Mouse (Mus musculus) megakaryocyte, embryonic 14.5 days (primary cell): ENCODE results near the gene Gpc5. TPM values are rescaled to one million over a fixed set of nuclear protein-coding genes. Genes with fewer than 3 reads are reported as not detected.

Experiments
- H3K27me3 ChIP-seq: replicated peaks from 2 replicates; pipeline ENCODE3; 2012; ENCODE audit warnings: inconsistent platforms
- H3K36me3 ChIP-seq: replicated peaks from 2 replicates; pipeline ENCODE3; 2012; ENCODE audit warnings: low read length, inconsistent platforms, mixed read lengths
- H3K4me1 ChIP-seq: 2 replicates; pipeline ENCODE4 v1.6.1; 2012; ENCODE audit warnings: inconsistent platforms
- H3K4me3 ChIP-seq: replicated peaks from 2 replicates; pipeline ENCODE3; 2012; ENCODE audit warnings: moderate library complexity, mild to moderate bottlenecking, inconsistent platforms
- H3K9me3 ChIP-seq: 2 replicates; pipeline ENCODE4 v1.6.1; 2012; ENCODE audit warnings: inconsistent platforms
- FLI1 ChIP-seq: IDR thresholded peaks from 2 replicates; pipeline ENCODE4 v1.6.1; 2012; ENCODE audit warnings: low read length, inconsistent platforms, mixed read lengths
- GATA1 ChIP-seq: IDR thresholded peaks from 3 replicates; pipeline ENCODE4 v1.6.1; 2012; ENCODE audit warnings: mixed read lengths, low read length, inconsistent platforms, borderline replicate concordance
- polyA plus RNA-seq: library from polyadenylated mRNA; stranded (reverse); fragments of >175 nt; gene quantifications from 2 replicates; pipeline ENCODE4 v1.2.3, GENCODE M21; 2012; ENCODE audit warnings: low replicate concordance; ENCODE audit not compliant: insufficient read depth

Gpc5 gene
- polyA plus RNA-seq, 1 experiment: not detected

- Histone ChIP-seq H3K4me3 (no peak overlapping the region), H3K36me3 (no peaks in the 10 kb centered on the region), H3K9me3 (peaks cover 4% of the 10 kb centered on the region; the same call in 1 of the 2 replicates), H3K4me1 (no peaks in the 10 kb centered on the region), H3K27me3 (no peaks in the 10 kb centered on the region)
- TF ChIP-seq FLI1 (no peak), GATA1 (no peak)
Observed at GRCm38 (mm10) chr14:116348560-116348959, 1256.5 kb downstream of the Gpc5 start.

GRCm38 (mm10) chr14:116384602-116385001 lies 1292.6 kb downstream of the Gpc5 start:
- Histone ChIP-seq H3K36me3 (no peaks in the 10 kb centered on the region), H3K4me3 (no peak overlapping the region), H3K9me3 (no peaks in the 10 kb centered on the region), H3K27me3 (no peaks in the 10 kb centered on the region), H3K4me1 (no peaks in the 10 kb centered on the region)
- TF ChIP-seq GATA1 (no peak), FLI1 (no peak)

GRCm38 (mm10) chr14:116415511-116415910 lies 1323.5 kb downstream of the Gpc5 start:
- Histone ChIP-seq H3K9me3 (no peaks in the 10 kb centered on the region), H3K27me3 (no peaks in the 10 kb centered on the region), H3K36me3 (no peaks in the 10 kb centered on the region), H3K4me3 (no peak overlapping the region), H3K4me1 (no peaks in the 10 kb centered on the region)
- TF ChIP-seq GATA1: no peak
- no peak for TF ChIP-seq FLI1

- TF ChIP-seq FLI1: no peak
- no peak for TF ChIP-seq GATA1
- H3K4me1 ChIP-seq: no peaks in the 10 kb centered on the region
- H3K4me3 ChIP-seq: no peak overlapping the region
- no peaks in the 10 kb centered on the region for H3K27me3 ChIP-seq
- H3K36me3 ChIP-seq: no peaks in the 10 kb centered on the region
- H3K9me3 ChIP-seq: peaks cover 3% of the 10 kb centered on the region; the same call in 1 of the 2 replicates
Observed at GRCm38 (mm10) chr14:116448219-116448618, 1356.2 kb downstream of the Gpc5 start.

- Histone ChIP-seq H3K9me3 (no peaks in the 10 kb centered on the region; the same call in 1 of the 2 replicates), H3K4me3 (no peak overlapping the region), H3K27me3 (no peaks in the 10 kb centered on the region), H3K36me3 (no peaks in the 10 kb centered on the region), H3K4me1 (no peaks in the 10 kb centered on the region)
- TF ChIP-seq GATA1: no peak
- no peak for TF ChIP-seq FLI1
Observed at GRCm38 (mm10) chr14:116453356-116453755, 1361.3 kb downstream of the Gpc5 start.

- H3K36me3 ChIP-seq: no peaks in the 10 kb centered on the region
- TF ChIP-seq GATA1: no peak
- TF ChIP-seq FLI1: no peak
- no peaks in the 10 kb centered on the region for H3K27me3 ChIP-seq
- H3K9me3 ChIP-seq: 0 out of 2 replicates have a peak, but pooled peaks cover 4% of the 10 kb centered on the region
- H3K4me3 ChIP-seq: no peak overlapping the region
- H3K4me1 ChIP-seq: no peaks in the 10 kb centered on the region
Observed at GRCm38 (mm10) chr14:116456211-116456610, 1364.2 kb downstream of the Gpc5 start.

- TF ChIP-seq FLI1 (no peak), GATA1 (no peak)
- Histone ChIP-seq H3K4me3 (no peak overlapping the region), H3K4me1 (no peaks in the 10 kb centered on the region), H3K36me3 (no peaks in the 10 kb centered on the region), H3K9me3 (no peaks in the 10 kb centered on the region), H3K27me3 (no peaks in the 10 kb centered on the region)
Observed at GRCm38 (mm10) chr14:116473378-116474179, 1381.6 kb downstream of the Gpc5 start.

GRCm38 (mm10) chr14:116494285-116494850 lies 1402.4 kb downstream of the Gpc5 start:
- TF ChIP-seq FLI1 (no peak), GATA1 (no peak)
- H3K4me3 ChIP-seq: no peak overlapping the region
- no peaks in the 10 kb centered on the region for H3K36me3 ChIP-seq
- no peaks in the 10 kb centered on the region for H3K4me1 ChIP-seq
- H3K27me3 ChIP-seq: no peaks in the 10 kb centered on the region
- no peaks in the 10 kb centered on the region for H3K9me3 ChIP-seq

- H3K36me3 ChIP-seq: no peaks in the 10 kb centered on the region
- H3K27me3 ChIP-seq: no peaks in the 10 kb centered on the region
- H3K4me1 ChIP-seq: no peaks in the 10 kb centered on the region
- peaks cover 20% of the 10 kb centered on the region for H3K9me3 ChIP-seq
- H3K4me3 ChIP-seq: no peak overlapping the region
- TF ChIP-seq FLI1 (no peak), GATA1 (no peak)
Observed at GRCm38 (mm10) chr14:116538216-116538615, 1446.2 kb downstream of the Gpc5 start.

GRCm38 (mm10) chr14:116543746-116544145 lies 1451.7 kb downstream of the Gpc5 start:
- TF ChIP-seq FLI1 (no peak), GATA1 (no peak)
- Histone ChIP-seq H3K36me3 (no peaks in the 10 kb centered on the region), H3K4me1 (no peaks in the 10 kb centered on the region), H3K27me3 (no peaks in the 10 kb centered on the region), H3K9me3 (peaks cover 17% of the 10 kb centered on the region), H3K4me3 (no peak overlapping the region)
